Mouse (Mus musculus) myocyte (in vitro differentiated cells): ENCODE results near the gene Efna3.

Experiments
- E2F4 ChIP-seq: IDR thresholded peaks from one replicate; pipeline ENCODE4 v1.6.1; 2011; ENCODE audit warnings: mild to moderate bottlenecking, control low read depth, moderate library complexity; ENCODE audit not compliant: insufficient read depth
- POLR2A ChIP-seq: IDR thresholded peaks from one replicate; pipeline ENCODE4 v1.6.1; 2011; ENCODE audit warnings: low read depth, mild to moderate bottlenecking, control low read depth, moderate library complexity; ENCODE audit not compliant: insufficient read length
- TCF12 ChIP-seq: IDR thresholded peaks from one replicate; pipeline ENCODE4 v1.6.1; 2011; ENCODE audit warnings: mild to moderate bottlenecking, control low read depth; ENCODE audit not compliant: poor library complexity, insufficient read depth, severe bottlenecking
- TCF3 ChIP-seq: IDR thresholded peaks from one replicate; pipeline ENCODE4 v1.6.1; 2011; ENCODE audit warnings: low read depth, control low read depth; ENCODE audit not compliant: insufficient read length

- TF ChIP-seq TCF3 (no peak), POLR2A (peak; percentile 73), TCF12 (no peak), E2F4 (no peak)
These were observed 27.2 kb upstream of the Efna3 start, which contains the start of gene Adam15 for GRCm38 (mm10) chr3:89349869-89350501.
